Comparison of ENCODE assay signal across 15 mouse cellular contexts in the genomic region with DNA sequence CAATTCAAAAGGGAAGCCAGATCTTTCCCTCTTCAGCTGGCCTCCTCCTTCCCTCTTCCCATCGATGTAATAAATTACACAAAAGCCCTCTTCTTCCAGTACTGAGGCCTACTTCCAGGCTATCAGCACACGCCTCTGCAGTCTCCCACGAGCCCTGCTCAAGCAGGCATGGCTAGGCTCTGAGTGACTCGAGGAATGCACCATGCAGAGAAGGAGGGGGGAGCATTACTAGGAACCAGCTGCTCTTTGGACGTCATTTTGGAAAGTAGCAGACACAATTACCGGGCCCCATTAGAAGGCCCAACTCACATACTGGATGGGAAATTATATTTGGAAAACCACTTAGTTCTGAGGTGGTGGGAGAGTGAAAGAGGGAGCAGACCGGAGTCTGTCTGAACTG.
DNase-seq lines count a peak whose midpoint lies in the region; ATAC-seq and TF ChIP-seq lines count a peak whose summit lies in the region.
"Had no signal": no experiment of that assay in that cellular context is flagged by ENCODE, and none has a peak within 500 bp of the region (broad histone marks: within the 10 kb centered on the region; RNA-seq: fewer than 3 reads in every experiment).

No protein-coding gene starts in this region.

- H3K36me3 ChIP-seq in intestine, embryonic 14.5 days (ENCODE audit: control insufficient read depth, insufficient read depth, low read length) = no peaks in the 10 kb centered on the region
- no peaks in the 10 kb centered on the region for H3K36me3 ChIP-seq in intestine, embryonic 16.5 days (ENCODE audit: control insufficient read depth, insufficient read depth, low read length)
- H3K36me3 ChIP-seq in stomach, embryonic 15.5 days = no peaks in the 10 kb centered on the region
- no peaks in the 10 kb centered on the region for H3K36me3 ChIP-seq in stomach, postnatal 0 days (ENCODE audit: control insufficient read depth, insufficient read depth, low read length)
- H3K36me3 ChIP-seq: forebrain, embryonic 12.5 days had no signal

- H3K4me3 ChIP-seq in intestine, embryonic 14.5 days (ENCODE audit: low read depth, low read length) = no peak overlapping the region
- no peak overlapping the region for H3K4me3 ChIP-seq in intestine, embryonic 16.5 days (ENCODE audit: low read length)
- H3K4me3 ChIP-seq in stomach, embryonic 15.5 days (replicated peaks) = no peak overlapping the region
- H3K4me3 ChIP-seq in stomach, postnatal 0 days (ENCODE audit: low read depth, low read length) = no peak overlapping the region
- H3K4me3 ChIP-seq: forebrain, embryonic 12.5 days; gastrocnemius, adult 2 months had no signal

- no peaks in the 10 kb centered on the region for H3K9me3 ChIP-seq in intestine, embryonic 14.5 days (ENCODE audit: control insufficient read depth, low read length)
- no peaks in the 10 kb centered on the region for H3K9me3 ChIP-seq in intestine, embryonic 16.5 days (ENCODE audit: control insufficient read depth, low read length)
- no peaks in the 10 kb centered on the region for H3K9me3 ChIP-seq in stomach, embryonic 15.5 days
- H3K9me3 ChIP-seq in stomach, postnatal 0 days (ENCODE audit: control insufficient read depth, low read length) = no peaks in the 10 kb centered on the region
- H3K9me3 ChIP-seq: forebrain, embryonic 12.5 days had no signal

- TF ChIP-seq EP300 in stomach, postnatal 0 days (optimal IDR thresholded peaks at IDR 0.05) = no peak

- H3K9ac ChIP-seq in intestine, embryonic 14.5 days (ENCODE audit: low read length) = no peak overlapping the region
- no peak overlapping the region for H3K9ac ChIP-seq in intestine, embryonic 16.5 days (ENCODE audit: low read depth, low read length)
- H3K9ac ChIP-seq in stomach, embryonic 15.5 days = no peak overlapping the region
- no peak overlapping the region for H3K9ac ChIP-seq in stomach, postnatal 0 days (ENCODE audit: low read length)
- H3K9ac ChIP-seq: forebrain, embryonic 12.5 days; liver, embryonic 14.5 days had no signal

- peaks cover 3% of the 10 kb centered on the region; the same call in 1 of the 2 replicates for H3K4me1 ChIP-seq in intestine, embryonic 14.5 days (replicated peaks; ENCODE audit: control insufficient read depth, insufficient read depth, low read length)
- peaks cover 8% of the 10 kb centered on the region; the same call in 1 of the 2 replicates for H3K4me1 ChIP-seq in intestine, embryonic 16.5 days (ENCODE audit: control insufficient read depth, insufficient read depth, low read length)
- 0 out of 2 replicates have a peak, but pooled peaks cover 4% of the 10 kb centered on the region for H3K4me1 ChIP-seq in stomach, embryonic 15.5 days
- no peaks in the 10 kb centered on the region for H3K4me1 ChIP-seq in stomach, postnatal 0 days (replicated peaks; ENCODE audit: control insufficient read depth, insufficient read depth)

- H3K4me2 ChIP-seq in intestine, embryonic 14.5 days (ENCODE audit: low read length) = no peak overlapping the region
- H3K4me2 ChIP-seq in intestine, embryonic 16.5 days (ENCODE audit: low read depth, low read length) = no peak overlapping the region
- no peak overlapping the region for H3K4me2 ChIP-seq in stomach, embryonic 15.5 days
- H3K4me2 ChIP-seq in stomach, postnatal 0 days (replicated peaks; ENCODE audit: low read depth) = no peak overlapping the region
- H3K4me2 ChIP-seq: forebrain, embryonic 12.5 days; heart, embryonic 11.5 days had no signal

- 0 out of 2 replicates have a peak, but pooled peaks have one; percentile 47 for ATAC-seq in intestine, embryonic 14.5 days (replicated peaks; ENCODE audit: low FRiP score, low TSS enrichment, low read depth)
- ATAC-seq in intestine, embryonic 16.5 days = no peak
- peak; percentile 35; the same call in 1 of the 2 replicates for ATAC-seq in stomach, embryonic 15.5 days (ENCODE audit: insufficient read depth, low FRiP score, low read depth)
- no peak for ATAC-seq in stomach, postnatal 0 days (ENCODE audit: low FRiP score, low TSS enrichment)

- no peaks in the 10 kb centered on the region for H3K27me3 ChIP-seq in intestine, embryonic 14.5 days (replicated peaks; ENCODE audit: control insufficient read depth, insufficient read depth, low read length)
- no peaks in the 10 kb centered on the region for H3K27me3 ChIP-seq in intestine, embryonic 16.5 days (replicated peaks; ENCODE audit: control insufficient read depth, insufficient read depth, low read length)
- H3K27me3 ChIP-seq in stomach, embryonic 15.5 days (replicated peaks) = no peaks in the 10 kb centered on the region
- no peaks in the 10 kb centered on the region for H3K27me3 ChIP-seq in stomach, postnatal 0 days (ENCODE audit: control insufficient read depth, insufficient read depth, low read length)
- H3K27me3 ChIP-seq: CH12.LX had no signal

- no peak overlapping the region for H3K27ac ChIP-seq in intestine, embryonic 14.5 days (ENCODE audit: low read depth)
- H3K27ac ChIP-seq in intestine, embryonic 16.5 days (ENCODE audit: low read length) = no peak overlapping the region
- no peak overlapping the region for H3K27ac ChIP-seq in stomach, embryonic 15.5 days
- H3K27ac ChIP-seq in stomach, postnatal 0 days (replicated peaks) = no peak overlapping the region
- H3K27ac ChIP-seq: forebrain, embryonic 12.5 days; gastrocnemius, adult 2 months; liver, embryonic 14.5 days had no signal

- WGBS in intestine, embryonic 14.5 days = 23% methylated on average over 7 of the region's 7 CpGs
- 33% methylated on average over 7 of the region's 7 CpGs for WGBS in intestine, embryonic 16.5 days
- 29% methylated on average over 7 of the region's 7 CpGs for WGBS in stomach, embryonic 15.5 days
- WGBS in stomach, postnatal 0 days = 37% methylated on average over 7 of the region's 7 CpGs

- TF ChIP-seq CTCF in stomach, postnatal 0 days (IDR thresholded peaks at IDR 0.05; ENCODE audit: low read depth) = no peak

- peak; percentile 47 for DNase-seq in embryo, embryonic 10 days (ENCODE audit: low spot score)
- DNase-seq in embryo, embryonic 9.5 days (ENCODE audit: extremely low spot score) = no peak
- no peak for DNase-seq in intestine, embryonic 14.5 days (ENCODE audit: low spot score)
- no peak for DNase-seq in stomach, postnatal 0 days (ENCODE audit: low spot score)
- DNase-seq in retina, postnatal 1 day = peak; percentile 70
- DNase-seq in adrenal gland, postnatal 14 days = no peak
- DNase-seq: gastrocnemius, adult 2 months; layer of hippocampus, adult 9-11 months; spleen, adult 18-20 months had no signal

Comparison
In these comparisons a context has a peak if more than half of its experiments do, and no peak if none do; other contexts are left out.
1. DNase-seq: peak in embryo, embryonic 10 days (single experiment) and retina, postnatal 1 day (single experiment); none in embryo, embryonic 9.5 days (single experiment), intestine, embryonic 14.5 days (single experiment), stomach, postnatal 0 days (single experiment) and adrenal gland, postnatal 14 days (single experiment).
2. ATAC-seq: peak in intestine, embryonic 14.5 days (single experiment) and stomach, embryonic 15.5 days (single experiment); none in intestine, embryonic 16.5 days (single experiment) and stomach, postnatal 0 days (single experiment).